Mouse (Mus musculus) midbrain, embryonic 10.5 days (tissue): ENCODE results near the gene Llgl2. TPM values are rescaled to one million over a fixed set of nuclear protein-coding genes. Genes with fewer than 3 reads are reported as not detected.

Source experiments
- DNase-seq: peaks from one replicate; pipeline ENCODE4 v3.0.0-alpha.2; 2017; ENCODE audit warnings: low spot score
- H3K27ac ChIP-seq: fragments of 300-500 bp; sonication (generic); replicated peaks from 2 replicates; pipeline ENCODE4 v1.5.1; 2016; ENCODE audit warnings: mild to moderate bottlenecking
- H3K27me3 ChIP-seq: fragments of 300-500 bp; sonication (generic); 2 replicates; pipeline ENCODE4 v1.6.1; 2016; ENCODE audit warnings: low read depth, mild to moderate bottlenecking; ENCODE audit not compliant: poor library complexity, severe bottlenecking
- H3K36me3 ChIP-seq: fragments of 300-500 bp; sonication (generic); 2 replicates; pipeline ENCODE4 v1.6.1; 2016; ENCODE audit warnings: mild to moderate bottlenecking, moderate library complexity
- H3K4me1 ChIP-seq: fragments of 300-500 bp; sonication (generic); 2 replicates; pipeline ENCODE4 v1.6.1; 2016
- H3K4me3 ChIP-seq: fragments of 300-500 bp; sonication (generic); 2 replicates; pipeline ENCODE4 v1.5.1; 2016; ENCODE audit warnings: mild to moderate bottlenecking, moderate library complexity
- H3K9me3 ChIP-seq: fragments of 300-500 bp; sonication (generic); replicated peaks from 2 replicates; pipeline ENCODE4 v1.6.1; 2016; ENCODE audit warnings: mild to moderate bottlenecking
- WGBS: fragments of 180-500 bp; shearing (Covaris S2); methylation state at CpG from one replicate; pipeline ENCODE4 v1.1.7; 2016; 5-methylcytosine and 5-hydroxymethylcytosine counted together
- polyA plus RNA-seq: library from polyadenylated mRNA; unstranded; fragments of >200 nt; fragmentation: Nextera tagmentation; extraction: Ambion mirVana; gene quantifications from 2 replicates; pipeline ENCODE4 v1.2.1, GENCODE M21; 2016

Llgl2 gene
- polyA plus RNA-seq, 1 experiment from 2014 or later = 5.9 TPM

- Histone ChIP-seq H3K27ac (no peak overlapping the region), H3K27me3 (no peaks in the 10 kb centered on the region), H3K9me3 (no peaks in the 10 kb centered on the region), H3K36me3 (peaks cover 58% of the 10 kb centered on the region), H3K4me1 (peaks cover 81% of the 10 kb centered on the region), H3K4me3 (peak overlapping the region; percentile 90)
- no peak for DNase-seq
- WGBS = 88% methylated on average over 20 of the region's 20 CpGs
These were observed 12.3 kb upstream of the Llgl2 start for GRCm38 (mm10) chr11:115811381-115812093.

GRCm38 (mm10) chr11:115812095-115812494, 11.8 kb upstream of the Llgl2 start:
- no peaks in the 10 kb centered on the region for H3K27me3 ChIP-seq
- peaks cover 79% of the 10 kb centered on the region for H3K4me1 ChIP-seq
- H3K4me3 ChIP-seq = peak overlapping the region; percentile 90
- peaks cover 58% of the 10 kb centered on the region for H3K36me3 ChIP-seq
- 55% methylated on average over 7 of the region's 7 CpGs for WGBS
- no peak for DNase-seq
- H3K27ac ChIP-seq = peak overlapping the region; percentile 90; the same call in 1 of the 2 replicates
- H3K9me3 ChIP-seq = no peaks in the 10 kb centered on the region

- no peaks in the 10 kb centered on the region for H3K9me3 ChIP-seq
- no peak for DNase-seq
- H3K27me3 ChIP-seq = no peaks in the 10 kb centered on the region
- peaks cover 74% of the 10 kb centered on the region for H3K4me1 ChIP-seq
- H3K4me3 ChIP-seq = peak overlapping the region; percentile 90
- H3K27ac ChIP-seq = peak overlapping the region; percentile 90
- peaks cover 58% of the 10 kb centered on the region for H3K36me3 ChIP-seq
- 4% methylated on average over 28 of the region's 28 CpGs for WGBS
These were observed 11.1 kb upstream of the Llgl2 start for GRCm38 (mm10) chr11:115812533-115813420.

GRCm38 (mm10) chr11:115813507-115814296, 10.1 kb upstream of the Llgl2 start, which contains the start of gene Caskin2:
TSS of gene Caskin2 (minus strand) at chr11:115813639.
- DNase-seq = peak; percentile 100
- under 1% methylated on average over 43 of the region's 44 CpGs for WGBS
- H3K4me1 ChIP-seq = peaks cover 64% of the 10 kb centered on the region
- H3K4me3 ChIP-seq = peak within 1 kb of the TSS; percentile 90
- H3K27me3 ChIP-seq = no peaks in the 10 kb centered on the region
- H3K9me3 ChIP-seq = no peaks in the 10 kb centered on the region
- peak within 1 kb of the TSS; percentile 90 for H3K27ac ChIP-seq
- peaks cover 58% of the 10 kb centered on the region for H3K36me3 ChIP-seq

GRCm38 (mm10) chr11:115814605-115815450, 9.0 kb upstream of the Llgl2 start, which contains the start of gene Tsen54:
TSS of gene Tsen54 (plus strand) at chr11:115814724.
- Histone ChIP-seq H3K27ac (peak within 1 kb of the TSS; percentile 90), H3K36me3 (peaks cover 56% of the 10 kb centered on the region), H3K4me3 (peak within 1 kb of the TSS; percentile 90), H3K9me3 (no peaks in the 10 kb centered on the region), H3K27me3 (no peaks in the 10 kb centered on the region), H3K4me1 (peaks cover 53% of the 10 kb centered on the region)
- under 1% methylated on average over 84 of the region's 84 CpGs for WGBS
- DNase-seq = peak; percentile 88

GRCm38 (mm10) chr11:115817331-115817730, 6.5 kb upstream of the Llgl2 start:
- H3K9me3 ChIP-seq = no peaks in the 10 kb centered on the region
- DNase-seq = no peak
- peaks cover 59% of the 10 kb centered on the region for H3K36me3 ChIP-seq
- WGBS = 90% methylated on average over 5 of the region's 5 CpGs
- peaks cover 28% of the 10 kb centered on the region for H3K4me1 ChIP-seq
- H3K27me3 ChIP-seq = peaks cover 11% of the 10 kb centered on the region
- H3K27ac ChIP-seq = no peak overlapping the region
- H3K4me3 ChIP-seq = no peak overlapping the region

GRCm38 (mm10) chr11:115819915-115820623, 3.8 kb upstream of the Llgl2 start:
- WGBS = 91% methylated on average over 16 of the region's 16 CpGs
- Histone ChIP-seq H3K36me3 (peaks cover 66% of the 10 kb centered on the region), H3K4me1 (peaks cover 29% of the 10 kb centered on the region), H3K4me3 (no peak overlapping the region), H3K9me3 (no peaks in the 10 kb centered on the region), H3K27ac (no peak overlapping the region), H3K27me3 (peaks cover 39% of the 10 kb centered on the region)
- no peak for DNase-seq

- no peak overlapping the region for H3K27ac ChIP-seq
- no peaks in the 10 kb centered on the region for H3K9me3 ChIP-seq
- 89% methylated on average over 4 of the region's 4 CpGs for WGBS
- peaks cover 48% of the 10 kb centered on the region for H3K27me3 ChIP-seq
- H3K4me1 ChIP-seq = peaks cover 20% of the 10 kb centered on the region
- DNase-seq = no peak
- H3K36me3 ChIP-seq = peaks cover 66% of the 10 kb centered on the region
- H3K4me3 ChIP-seq = no peak overlapping the region
These were observed 2.8 kb upstream of the Llgl2 start for GRCm38 (mm10) chr11:115821001-115821400.

GRCm38 (mm10) chr11:115824813-115825212, 964 bp downstream of the Llgl2 start:
- 17% methylated on average over 11 of the region's 11 CpGs for WGBS
- Histone ChIP-seq H3K9me3 (no peaks in the 10 kb centered on the region), H3K36me3 (peaks cover 32% of the 10 kb centered on the region), H3K27me3 (peaks cover 86% of the 10 kb centered on the region), H3K4me3 (peak overlapping the region; percentile 78), H3K27ac (no peak overlapping the region), H3K4me1 (peaks cover 27% of the 10 kb centered on the region)
- no peak for DNase-seq

- no peak overlapping the region for H3K27ac ChIP-seq
- H3K4me3 ChIP-seq = no peak overlapping the region
- peaks cover 15% of the 10 kb centered on the region for H3K36me3 ChIP-seq
- H3K27me3 ChIP-seq = peaks cover 100% of the 10 kb centered on the region
- 52% methylated on average over 5 of the region's 5 CpGs for WGBS
- peaks cover 42% of the 10 kb centered on the region for H3K4me1 ChIP-seq
- no peak for DNase-seq
- no peaks in the 10 kb centered on the region for H3K9me3 ChIP-seq
These were observed 2.6 kb downstream of the Llgl2 start for GRCm38 (mm10) chr11:115826487-115826886.

GRCm38 (mm10) chr11:115827624-115828023, 3.8 kb downstream of the Llgl2 start:
- Histone ChIP-seq H3K9me3 (no peaks in the 10 kb centered on the region), H3K4me1 (peaks cover 53% of the 10 kb centered on the region), H3K4me3 (no peak overlapping the region), H3K27me3 (peaks cover 100% of the 10 kb centered on the region), H3K27ac (no peak overlapping the region), H3K36me3 (peaks cover 4% of the 10 kb centered on the region)
- no peak for DNase-seq
- 86% methylated on average over 6 of the region's 6 CpGs for WGBS
